Comparison of ENCODE assay signal across 24 mouse cellular contexts in the genomic region with DNA sequence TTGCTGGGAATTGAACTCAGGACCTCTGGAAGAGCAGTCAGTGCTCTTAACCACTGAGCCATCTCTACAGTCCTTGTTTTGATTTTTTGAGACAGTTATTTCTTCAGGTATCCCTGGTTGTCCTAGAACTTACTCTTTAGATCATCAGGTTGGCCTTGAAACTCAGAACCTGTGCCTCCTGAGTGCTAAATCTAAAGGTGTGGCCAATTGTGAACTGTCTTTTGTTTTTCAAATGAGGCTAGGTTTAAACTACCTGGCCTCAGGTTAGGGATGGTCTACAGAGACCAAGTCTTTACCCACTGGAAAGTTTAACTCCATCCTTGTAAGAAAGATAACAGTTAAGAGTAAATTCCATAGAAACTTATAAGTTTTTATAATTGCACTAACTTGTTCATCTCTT.
"Had no signal": no experiment of that assay in that cellular context is flagged by ENCODE, and none has a peak within 500 bp of the region (broad histone marks: within the 10 kb centered on the region; RNA-seq: fewer than 3 reads in every experiment).

No protein-coding gene starts in this region.

- ATAC-seq: hindbrain, postnatal 0 days; intestine, embryonic 16.5 days; liver, embryonic 12.5 days had no signal

- H3K9me3 ChIP-seq: heart, embryonic 10.5 days; heart, embryonic 12.5 days; hindbrain, embryonic 13.5 days; hindbrain, embryonic 15.5 days; kidney, embryonic 15.5 days; limb, embryonic 13.5 days; limb, embryonic 15.5 days; liver, embryonic 12.5 days had no signal

- H3K27ac ChIP-seq: heart, embryonic 10.5 days; hindbrain, embryonic 13.5 days; hindbrain, embryonic 15.5 days; hindbrain, postnatal 0 days; kidney, embryonic 15.5 days; kidney, postnatal 0 days; limb, embryonic 13.5 days; limb, embryonic 15.5 days; liver, embryonic 12.5 days; liver, embryonic 14.5 days had no signal

- H3K27me3 ChIP-seq: heart, embryonic 12.5 days; hindbrain, embryonic 13.5 days; hindbrain, embryonic 15.5 days; kidney, embryonic 15.5 days; limb, embryonic 13.5 days; limb, embryonic 15.5 days; liver, embryonic 12.5 days had no signal

- H3K36me3 ChIP-seq: heart, embryonic 10.5 days; hindbrain, embryonic 13.5 days; hindbrain, embryonic 15.5 days; kidney, embryonic 15.5 days; limb, embryonic 13.5 days; limb, embryonic 15.5 days; liver, embryonic 12.5 days had no signal

- H3K4me3 ChIP-seq: heart, embryonic 10.5 days; heart, embryonic 12.5 days; hindbrain, embryonic 13.5 days; hindbrain, embryonic 15.5 days; kidney, embryonic 15.5 days; limb, embryonic 13.5 days; limb, embryonic 15.5 days; liver, embryonic 12.5 days had no signal

- H3K4me2 ChIP-seq: heart, embryonic 12.5 days; hindbrain, embryonic 13.5 days; hindbrain, embryonic 15.5 days; kidney, embryonic 15.5 days; limb, embryonic 13.5 days; limb, embryonic 15.5 days; liver, embryonic 12.5 days had no signal

- DNase-seq: gastrocnemius, postnatal 14 days; gastrocnemius, postnatal 36 days; heart, adult 18-20 months; heart, postnatal 10 days; kidney, adult 11 months; kidney, adult 2 months; kidney, adult 9 months; kidney, postnatal 14 days; kidney, postnatal 36 days; layer of hippocampus, adult 9-11 months; layer of hippocampus, postnatal 36 days; left cerebral cortex, postnatal 4 days had no signal

- H3K9ac ChIP-seq: heart, embryonic 12.5 days; hindbrain, embryonic 13.5 days; hindbrain, embryonic 15.5 days; kidney, embryonic 15.5 days; limb, embryonic 13.5 days; limb, embryonic 15.5 days; liver, embryonic 12.5 days; liver, embryonic 14.5 days had no signal
